ENCODE assay signal across 17 mouse cellular contexts in genomic region chr4:68648311-68648710, GRCm38 (mm10).
DNase-seq lines count a peak whose midpoint lies in the region; TF ChIP-seq lines count a peak whose summit lies in the region.
"Had no signal": no experiment of that assay in that cellular context is flagged by ENCODE, and none has a peak within 500 bp of the region (broad histone marks: within the 10 kb centered on the region; RNA-seq: fewer than 3 reads in every experiment).

No protein-coding gene starts in this region.

- H3K27ac ChIP-seq in left cerebral cortex, adult 2 months = peak overlapping the region; percentile 2; the same call in 1 of the 2 replicates
- H3K27ac ChIP-seq: embryonic facial prominence, embryonic 13.5 days; forebrain, embryonic 12.5 days; heart, embryonic 13.5 days; hindbrain, embryonic 15.5 days had no signal

- intact Hi-C loops in left cerebral cortex, adult 2 months (cut with DNase I) = loop anchor here (10.0 kb wide), 1 partner anchor 264 kb away; no protein-coding TSS in a partner anchor

- no peak overlapping the region for H3K4me3 ChIP-seq in left cerebral cortex, adult 2 months
- H3K4me3 ChIP-seq: embryonic facial prominence, embryonic 13.5 days; forebrain, embryonic 12.5 days; heart, embryonic 13.5 days; hindbrain, embryonic 15.5 days had no signal

- TF ChIP-seq CTCF in left cerebral cortex, adult 2 months (IDR thresholded peaks at IDR 0.05) = no peak

- peak; percentile 9 for DNase-seq in layer of hippocampus, adult 11-12 months (ENCODE audit: low spot score)
- no peak for DNase-seq in layer of hippocampus, adult 9-10 months (ENCODE audit: low spot score)
- DNase-seq in right cerebral cortex, adult 2 months (ENCODE audit: low spot score in 2 of 2) = peak; percentile 26 to 27
- no peak for DNase-seq in right cerebral cortex, postnatal 25 days
- DNase-seq in left cerebral cortex, adult 2 months (ENCODE audit: extremely low spot score in 1 of 2, low spot score in 2 of 2) = no peak
- DNase-seq in telencephalon, adult 2 months (ENCODE audit: low read depth, low spot score) = peak; percentile 88
- DNase-seq in urinary bladder, postnatal 14 days (ENCODE audit: low spot score) = no peak
- DNase-seq: adrenal gland, postnatal 14 days; cerebellum, adult 18-20 months; cerebellum, adult 9-11 months; cerebellum, postnatal 36 days; gastrocnemius, postnatal 14 days; heart, postnatal 36 days had no signal

Comparison
In these comparisons a context has a peak if more than half of its experiments do, and no peak if none do; other contexts are left out.
1. DNase-seq: peak in layer of hippocampus, adult 11-12 months (single experiment), right cerebral cortex, adult 2 months (2 of 2) and telencephalon, adult 2 months (single experiment); none in layer of hippocampus, adult 9-10 months (single experiment), right cerebral cortex, postnatal 25 days (single experiment), left cerebral cortex, adult 2 months (0 of 2) and urinary bladder, postnatal 14 days (single experiment).